Mouse (Mus musculus) embryo, embryonic 11.5 days (tissue): ENCODE data around the gene Ddx5.
"Not testable (repeated sequence)": the region's sequence is repeated elsewhere in the genome, so short reads cannot be mapped to it uniquely, and the experiment has no call there.

Experiments
- DNase-seq: peaks from one replicate; pipeline ENCODE4 v3.0.0-alpha.2; 2012; ENCODE audit warnings: low read depth, low spot score

Gene Ddx5

GRCm38 (mm10) chr11:106762139-106762799, 26.7 kb downstream of the Ddx5 start:
- DNase-seq, result no peak

- no peak for DNase-seq
Observed at GRCm38 (mm10) chr11:106760511-106760910, 28.5 kb downstream of the Ddx5 start.

GRCm38 (mm10) chr11:106759028-106759427, 30.0 kb downstream of the Ddx5 start:
- DNase-seq, result no peak

- DNase-seq, result no peak
Observed at GRCm38 (mm10) chr11:106755583-106755982, 33.4 kb downstream of the Ddx5 start.

- DNase-seq, result no peak
Observed at GRCm38 (mm10) chr11:106753314-106753713, 35.7 kb downstream of the Ddx5 start.

GRCm38 (mm10) chr11:106752103-106752502, 36.9 kb downstream of the Ddx5 start:
- no peak for DNase-seq

GRCm38 (mm10) chr11:106751039-106752018, 37.7 kb downstream of the Ddx5 start, which contains the start of gene Milr1:
Milr1 (plus strand) TSS chr11:106751226.
- no peak for DNase-seq

- no peak for DNase-seq
Observed at GRCm38 (mm10) chr11:106750121-106750751, 38.7 kb downstream of the Ddx5 start, which contains the start of gene Pecam1. Pecam1 (minus strand) TSS chr11:106750628.

- not testable (repeated sequence) for DNase-seq
Observed at GRCm38 (mm10) chr11:106749557-106750120, 39.3 kb downstream of the Ddx5 start.

- DNase-seq, result no peak
Observed at GRCm38 (mm10) chr11:106744949-106745348, 44.0 kb downstream of the Ddx5 start.

- no peak for DNase-seq
Observed at GRCm38 (mm10) chr11:106742388-106742841, 46.6 kb downstream of the Ddx5 start.

GRCm38 (mm10) chr11:106741826-106742225, 47.2 kb downstream of the Ddx5 start:
- DNase-seq, result no peak

- no peak for DNase-seq
Observed at GRCm38 (mm10) chr11:106741232-106741631, 47.8 kb downstream of the Ddx5 start.

GRCm38 (mm10) chr11:106740724-106741123, 48.3 kb downstream of the Ddx5 start:
- not testable (repeated sequence) for DNase-seq

GRCm38 (mm10) chr11:106739116-106739515, 49.9 kb downstream of the Ddx5 start:
- no peak for DNase-seq

- DNase-seq, result no peak
Observed at GRCm38 (mm10) chr11:106737178-106737621, 51.8 kb downstream of the Ddx5 start.

GRCm38 (mm10) chr11:106736614-106737013, 52.4 kb downstream of the Ddx5 start:
- DNase-seq, result no peak

- no peak for DNase-seq
Observed at GRCm38 (mm10) chr11:106730714-106731113, 58.3 kb downstream of the Ddx5 start.
